In the genomic region with DNA sequence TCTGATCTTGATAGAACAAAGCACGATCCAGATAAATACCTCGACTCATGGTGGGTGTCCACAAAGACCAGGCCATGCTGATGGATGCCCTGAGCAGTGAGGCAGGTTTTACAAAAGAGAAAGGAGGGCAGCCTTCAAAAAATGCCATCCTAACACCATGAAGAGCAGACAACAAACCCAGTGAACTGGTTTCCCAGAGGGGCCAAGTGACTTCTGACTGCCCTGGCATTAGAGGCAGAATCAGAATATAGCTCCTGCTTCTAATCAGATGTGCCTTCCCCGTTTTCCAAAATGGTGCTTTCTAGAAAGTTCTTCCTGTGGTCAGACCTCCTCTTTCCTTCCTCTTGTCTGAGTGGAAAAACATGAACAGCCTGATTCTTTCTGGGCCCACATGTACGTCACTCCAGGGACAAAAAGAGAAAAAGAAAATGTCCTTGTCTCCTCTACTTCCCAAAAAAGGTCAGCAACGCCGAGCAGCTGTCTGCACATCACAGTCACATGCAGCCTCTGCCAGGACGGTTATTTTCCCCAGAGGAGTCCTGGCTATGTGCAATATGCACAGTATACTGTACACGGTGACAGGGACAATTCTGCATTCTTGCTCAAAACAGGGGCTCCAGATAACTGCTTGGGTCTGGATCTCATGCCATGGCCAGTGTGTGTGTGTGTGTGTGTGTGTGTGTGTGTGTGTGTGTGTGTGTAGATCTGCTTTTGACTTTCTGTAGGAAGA, we compare ENCODE assay signal across 22 mouse cellular contexts.
DNase-seq lines count a peak whose midpoint lies in the region; ATAC-seq and TF ChIP-seq lines count a peak whose summit lies in the region.
"Had no signal": no experiment of that assay in that cellular context is flagged by ENCODE, and none has a peak within 500 bp of the region (broad histone marks: within the 10 kb centered on the region; RNA-seq: fewer than 3 reads in every experiment).

No protein-coding gene starts in this region.

- H3K9ac ChIP-seq in kidney, postnatal 0 days (ENCODE audit: low read depth, low read length): no peak overlapping the region
- no peak overlapping the region for H3K9ac ChIP-seq in heart, embryonic 16.5 days (ENCODE audit: low read length)
- no peak overlapping the region for H3K9ac ChIP-seq in forebrain, embryonic 11.5 days (ENCODE audit: low read length)
- H3K9ac ChIP-seq: forebrain, postnatal 0 days; neural tube, embryonic 15.5 days had no signal

- no peak overlapping the region for H3K27ac ChIP-seq in kidney, postnatal 0 days
- peak overlapping the region; percentile 26 for H3K27ac ChIP-seq in heart, embryonic 16.5 days (ENCODE audit: low read length)
- no peak overlapping the region for H3K27ac ChIP-seq in forebrain, embryonic 11.5 days (ENCODE audit: low read depth, low read length)
- H3K27ac ChIP-seq: hindbrain, embryonic 10.5 days; hindbrain, postnatal 0 days; neural tube, embryonic 15.5 days had no signal

- WGBS in kidney, postnatal 0 days: 48% methylated on average over 8 of the region's 8 CpGs
- 31% methylated on average over 8 of the region's 8 CpGs for WGBS in heart, embryonic 16.5 days
- 78% methylated on average over 8 of the region's 8 CpGs for WGBS in forebrain, embryonic 11.5 days

- H3K4me3 ChIP-seq in kidney, postnatal 0 days (replicated peaks; ENCODE audit: low read depth, low read length): no peak overlapping the region
- no peak overlapping the region for H3K4me3 ChIP-seq in heart, embryonic 16.5 days (ENCODE audit: low read length)
- H3K4me3 ChIP-seq in forebrain, embryonic 11.5 days (ENCODE audit: low read depth, low read length): no peak overlapping the region
- H3K4me3 ChIP-seq: hindbrain, embryonic 10.5 days; neural tube, embryonic 15.5 days had no signal

- no peak overlapping the region for H3K4me2 ChIP-seq in kidney, postnatal 0 days (ENCODE audit: low read length)
- H3K4me2 ChIP-seq in heart, embryonic 16.5 days (ENCODE audit: low read depth, low read length): peak overlapping the region; percentile 23; the same call in 1 of the 2 replicates
- H3K4me2 ChIP-seq in forebrain, embryonic 11.5 days (ENCODE audit: low read depth, low read length, severe bottlenecking): no peak overlapping the region
- H3K4me2 ChIP-seq: neural tube, embryonic 15.5 days had no signal

- no peaks in the 10 kb centered on the region for H3K36me3 ChIP-seq in kidney, postnatal 0 days (ENCODE audit: insufficient read depth, low read length)
- H3K36me3 ChIP-seq in heart, embryonic 16.5 days (ENCODE audit: control insufficient read depth, insufficient read depth): no peaks in the 10 kb centered on the region
- H3K36me3 ChIP-seq in forebrain, embryonic 11.5 days (ENCODE audit: control insufficient read depth, insufficient read depth, low read length): no peaks in the 10 kb centered on the region
- H3K36me3 ChIP-seq: G1E; hindbrain, embryonic 10.5 days; neural tube, embryonic 15.5 days had no signal

- no peak for TF ChIP-seq CTCF in kidney, postnatal 0 days (IDR thresholded peaks at IDR 0.05; ENCODE audit: low read depth)

- no peaks in the 10 kb centered on the region for H3K4me1 ChIP-seq in kidney, postnatal 0 days (replicated peaks; ENCODE audit: insufficient read depth, low read length)
- peaks cover 18% of the 10 kb centered on the region for H3K4me1 ChIP-seq in heart, embryonic 16.5 days (ENCODE audit: control insufficient read depth, insufficient read depth, low read length)
- H3K4me1 ChIP-seq in forebrain, embryonic 11.5 days (replicated peaks; ENCODE audit: control insufficient read depth, insufficient read depth, low read length): no peaks in the 10 kb centered on the region

- H3K27me3 ChIP-seq in kidney, postnatal 0 days (ENCODE audit: insufficient read depth, low read length): no peaks in the 10 kb centered on the region
- no peaks in the 10 kb centered on the region for H3K27me3 ChIP-seq in heart, embryonic 16.5 days (ENCODE audit: control insufficient read depth, insufficient read depth, low read length)
- H3K27me3 ChIP-seq in forebrain, embryonic 11.5 days (ENCODE audit: control insufficient read depth, insufficient read depth, low read length): no peaks in the 10 kb centered on the region; the same call in 1 of the 2 replicates

- ATAC-seq in kidney, postnatal 0 days (replicated peaks; ENCODE audit: low FRiP score, low read depth): no peak
- ATAC-seq in heart, embryonic 16.5 days (replicated peaks; ENCODE audit: extremely low read depth, insufficient read depth, low FRiP score): peak; percentile 81
- ATAC-seq in forebrain, embryonic 11.5 days (replicated peaks; ENCODE audit: low FRiP score): no peak
- ATAC-seq: forebrain, postnatal 0 days; hindbrain, postnatal 0 days; midbrain, embryonic 16.5 days had no signal

- H3K9me3 ChIP-seq in kidney, postnatal 0 days (replicated peaks; ENCODE audit: low read length): no peaks in the 10 kb centered on the region
- no peaks in the 10 kb centered on the region for H3K9me3 ChIP-seq in heart, embryonic 16.5 days (replicated peaks; ENCODE audit: control insufficient read depth, low read length)
- H3K9me3 ChIP-seq in forebrain, embryonic 11.5 days (ENCODE audit: control insufficient read depth, low read length): no peaks in the 10 kb centered on the region
- H3K9me3 ChIP-seq: hindbrain, embryonic 10.5 days; neural tube, embryonic 15.5 days had no signal

- DNase-seq in adrenal gland, adult 8-10 months: peak; percentile 5
- DNase-seq in adrenal gland, postnatal 4 days (ENCODE audit: low spot score in 2 of 2): no peak
- peak; percentile 4 for DNase-seq in kidney, postnatal 0 days (ENCODE audit: low spot score)
- DNase-seq in kidney, adult 9 months: no peak
- DNase-seq in lung, postnatal 36 days: peak; percentile 3
- no peak for DNase-seq in forebrain, embryonic 11.5 days (ENCODE audit: low spot score)
- DNase-seq: cerebellum, adult 18-20 months; cerebellum, postnatal 25 days; embryo, embryonic 11 days; forebrain, postnatal 0 days; kidney, adult 2 months; kidney, postnatal 25 days; left cerebral cortex, postnatal 4 days; right cerebral cortex, postnatal 14 days; spleen, adult 18-20 months; thymus, postnatal 25 days had no signal

Comparison
In these comparisons a context has a peak if more than half of its experiments do, and no peak if none do; other contexts are left out.
1. DNase-seq: peak in adrenal gland, adult 8-10 months (single experiment), kidney, postnatal 0 days (single experiment) and lung, postnatal 36 days (single experiment); none in adrenal gland, postnatal 4 days (0 of 2), kidney, adult 9 months (single experiment) and forebrain, embryonic 11.5 days (single experiment).